Mouse (Mus musculus) forebrain, embryonic 16.5 days (tissue): ENCODE data around the gene Olfr705. TPM values are rescaled to one million over a fixed set of nuclear protein-coding genes. Genes with fewer than 3 reads are reported as not detected.
"Not testable (repeated sequence)": the region's sequence is repeated elsewhere in the genome, so short reads cannot be mapped to it uniquely, and the experiment has no call there.

Experiments
- ATAC-seq: fragments of 200-750 bp; cut with Nextera tagmentation; 2 replicates; pipeline ENCODE4 v1.8.0; 2017; ENCODE audit warnings: mild to moderate bottlenecking, moderate library complexity
- H3K27ac ChIP-seq: fragments of 300-500 bp; sonication (generic); 2 replicates; pipeline ENCODE4 v1.5.1; 2014; ENCODE audit warnings: low read length, control low read depth
- H3K27me3 ChIP-seq: fragments of 300-500 bp; sonication (generic); replicated peaks from 2 replicates; pipeline ENCODE4 v1.6.1; 2014; ENCODE audit warnings: low read length; ENCODE audit not compliant: control insufficient read depth, insufficient read depth
- H3K36me3 ChIP-seq: fragments of 300-500 bp; sonication (generic); 2 replicates; pipeline ENCODE4 v1.6.1; 2014; ENCODE audit not compliant: control insufficient read depth, insufficient read depth
- H3K4me1 ChIP-seq: fragments of 300-500 bp; sonication (generic); replicated peaks from 2 replicates; pipeline ENCODE4 v1.6.1; 2014; ENCODE audit warnings: low read length; ENCODE audit not compliant: control insufficient read depth, insufficient read depth
- H3K4me2 ChIP-seq: fragments of 300-500 bp; sonication (generic); 2 replicates; pipeline ENCODE4 v1.6.1; 2014; ENCODE audit warnings: mild to moderate bottlenecking, low read length, control low read depth
- H3K4me3 ChIP-seq: fragments of 300-500 bp; sonication (generic); replicated peaks from 2 replicates; pipeline ENCODE4 v1.5.1; 2014; ENCODE audit warnings: mild to moderate bottlenecking, low read length, control low read depth
- H3K9ac ChIP-seq: fragments of 300-500 bp; sonication (generic); replicated peaks from 2 replicates; pipeline ENCODE4 v1.6.1; 2014; ENCODE audit warnings: low read depth, low read length, control low read depth
- H3K9me3 ChIP-seq: fragments of 300-500 bp; sonication (generic); 2 replicates; pipeline ENCODE4 v1.6.1; 2016; ENCODE audit warnings: low read length; ENCODE audit not compliant: control insufficient read depth
- WGBS: fragments of 180-500 bp; shearing (Covaris S2); extraction: QIAGEN DNeasy Blood & Tissue Kit; methylation state at CpG from one replicate; pipeline ENCODE4 v1.1.7; 2014; 5-methylcytosine and 5-hydroxymethylcytosine counted together
- polyA plus RNA-seq: library from polyadenylated mRNA; unstranded; fragments of >200 nt; fragmentation: Nextera tagmentation; extraction: Ambion mirVana; gene quantifications from 2 replicates; pipeline ENCODE4 v1.2.1, GENCODE M21; 2015

Gene Olfr705
- polyA plus RNA-seq = not detected in 2 replicates

GRCm38 (mm10) chr7:106876791-106877190 lies at the start of gene Olfr705:
Gene Olfr705 (minus strand): TSS chr7:106876891.
- no peak within 1 kb of the TSS for H3K4me3 ChIP-seq
- H3K27me3 ChIP-seq = no peaks in the 10 kb centered on the region
- ATAC-seq = no peak
- no peaks in the 10 kb centered on the region for H3K9me3 ChIP-seq
- no peak within 1 kb of the TSS for H3K27ac ChIP-seq
- WGBS = 80% methylated on average over 3 of the region's 3 CpGs
- H3K9ac ChIP-seq = no peak within 1 kb of the TSS
- H3K36me3 ChIP-seq = no peaks in the 10 kb centered on the region
- H3K4me1 ChIP-seq = no peaks in the 10 kb centered on the region
- no peak within 1 kb of the TSS for H3K4me2 ChIP-seq

- H3K27me3 ChIP-seq, H3K36me3 ChIP-seq, H3K4me2 ChIP-seq, H3K9ac ChIP-seq, H3K4me1 ChIP-seq, H3K9me3 ChIP-seq, H3K4me3 ChIP-seq, ATAC-seq, H3K27ac ChIP-seq: not testable (repeated sequence)
- 76% methylated on average over 2 of the region's 7 CpGs for WGBS
Observed at GRCm38 (mm10) chr7:106920961-106921360, 44.3 kb upstream of the Olfr705 start.

- Histone ChIP-seq H3K9me3 (no peaks in the 10 kb centered on the region), H3K4me3 (no peak within 1 kb of the TSS), H3K27me3 (no peaks in the 10 kb centered on the region), H3K27ac (no peak within 1 kb of the TSS), H3K9ac (no peak within 1 kb of the TSS), H3K4me1 (no peaks in the 10 kb centered on the region), H3K4me2 (no peak within 1 kb of the TSS), H3K36me3 (no peaks in the 10 kb centered on the region)
- WGBS = 73% methylated on average over 2 of the region's 2 CpGs
- no peak for ATAC-seq
Observed at GRCm38 (mm10) chr7:106907676-106908075, 31.0 kb upstream of the Olfr705 start, which contains the start of gene Olfr1532-ps1. Gene Olfr1532-ps1 (plus strand): TSS chr7:106908001.

- not testable (repeated sequence) for H3K36me3 ChIP-seq, H3K27ac ChIP-seq, H3K4me1 ChIP-seq, ATAC-seq, H3K4me2 ChIP-seq, H3K4me3 ChIP-seq, H3K9me3 ChIP-seq, H3K27me3 ChIP-seq, H3K9ac ChIP-seq
- 84% methylated on average over 3 of the region's 3 CpGs for WGBS
Observed at GRCm38 (mm10) chr7:106901141-106901540, 24.4 kb upstream of the Olfr705 start, which contains the start of gene Olfr707. Gene Olfr707 (minus strand): TSS chr7:106901241.

GRCm38 (mm10) chr7:106888062-106888461 lies 11.4 kb upstream of the Olfr705 start, which contains the start of gene Olfr706:
Gene Olfr706 (minus strand): TSS chr7:106888162.
- H3K27me3 ChIP-seq = no peaks in the 10 kb centered on the region
- no peak within 1 kb of the TSS for H3K4me3 ChIP-seq
- H3K27ac ChIP-seq = no peak within 1 kb of the TSS
- no peaks in the 10 kb centered on the region for H3K9me3 ChIP-seq
- H3K4me1 ChIP-seq = no peaks in the 10 kb centered on the region
- ATAC-seq = no peak
- no peak within 1 kb of the TSS for H3K4me2 ChIP-seq
- WGBS = 84% methylated on average over 2 of the region's 2 CpGs
- no peaks in the 10 kb centered on the region for H3K36me3 ChIP-seq
- H3K9ac ChIP-seq = no peak within 1 kb of the TSS

- Histone ChIP-seq H3K27ac (no peak within 1 kb of the TSS), H3K4me1 (no peaks in the 10 kb centered on the region), H3K9me3 (no peaks in the 10 kb centered on the region; the same call in 1 of the 2 replicates), H3K4me3 (no peak within 1 kb of the TSS), H3K9ac (no peak within 1 kb of the TSS), H3K27me3 (no peaks in the 10 kb centered on the region), H3K36me3 (no peaks in the 10 kb centered on the region), H3K4me2 (no peak within 1 kb of the TSS)
- no peak for ATAC-seq
Observed at GRCm38 (mm10) chr7:106862885-106863284, 13.8 kb downstream of the Olfr705 start, which contains the start of gene Olfr704. Gene Olfr704 (plus strand): TSS chr7:106863185.

- H3K36me3 ChIP-seq = no peaks in the 10 kb centered on the region
- H3K9ac ChIP-seq = no peak within 1 kb of the TSS
- H3K4me2 ChIP-seq = no peak within 1 kb of the TSS
- H3K27ac ChIP-seq = no peak within 1 kb of the TSS
- ATAC-seq = no peak
- H3K9me3 ChIP-seq = no peaks in the 10 kb centered on the region
- H3K4me3 ChIP-seq = no peak within 1 kb of the TSS
- H3K4me1 ChIP-seq = no peaks in the 10 kb centered on the region
- 45% methylated on average over 2 of the region's 2 CpGs for WGBS
- H3K27me3 ChIP-seq = no peaks in the 10 kb centered on the region
Observed at GRCm38 (mm10) chr7:106843060-106843459, 33.6 kb downstream of the Olfr705 start, which contains the start of gene Olfr703. Gene Olfr703 (plus strand): TSS chr7:106843360.

GRCm38 (mm10) chr7:106833793-106834192 lies 42.9 kb downstream of the Olfr705 start, which contains the start of gene Olfr702:
Gene Olfr702 (minus strand): TSS chr7:106833893.
- no peaks in the 10 kb centered on the region for H3K36me3 ChIP-seq
- H3K4me2 ChIP-seq = no peak within 1 kb of the TSS
- no peak within 1 kb of the TSS for H3K9ac ChIP-seq
- H3K9me3 ChIP-seq = no peaks in the 10 kb centered on the region
- H3K27me3 ChIP-seq = no peaks in the 10 kb centered on the region
- no peak within 1 kb of the TSS for H3K4me3 ChIP-seq
- no peak within 1 kb of the TSS for H3K27ac ChIP-seq
- ATAC-seq = no peak
- no peaks in the 10 kb centered on the region for H3K4me1 ChIP-seq
